Mouse (Mus musculus): ENCODE data around the gene Igf2bp1. TPM values are rescaled to one million over a fixed set of nuclear protein-coding genes. Genes with fewer than 3 reads are reported as not detected.
A peak's percentile ranks its signal among the peaks of the same experiment; 100 is the strongest.

Igf2bp1 gene
- polyA plus RNA-seq, 1 experiment from 2014 or later: 20.8 TPM

DNA sequence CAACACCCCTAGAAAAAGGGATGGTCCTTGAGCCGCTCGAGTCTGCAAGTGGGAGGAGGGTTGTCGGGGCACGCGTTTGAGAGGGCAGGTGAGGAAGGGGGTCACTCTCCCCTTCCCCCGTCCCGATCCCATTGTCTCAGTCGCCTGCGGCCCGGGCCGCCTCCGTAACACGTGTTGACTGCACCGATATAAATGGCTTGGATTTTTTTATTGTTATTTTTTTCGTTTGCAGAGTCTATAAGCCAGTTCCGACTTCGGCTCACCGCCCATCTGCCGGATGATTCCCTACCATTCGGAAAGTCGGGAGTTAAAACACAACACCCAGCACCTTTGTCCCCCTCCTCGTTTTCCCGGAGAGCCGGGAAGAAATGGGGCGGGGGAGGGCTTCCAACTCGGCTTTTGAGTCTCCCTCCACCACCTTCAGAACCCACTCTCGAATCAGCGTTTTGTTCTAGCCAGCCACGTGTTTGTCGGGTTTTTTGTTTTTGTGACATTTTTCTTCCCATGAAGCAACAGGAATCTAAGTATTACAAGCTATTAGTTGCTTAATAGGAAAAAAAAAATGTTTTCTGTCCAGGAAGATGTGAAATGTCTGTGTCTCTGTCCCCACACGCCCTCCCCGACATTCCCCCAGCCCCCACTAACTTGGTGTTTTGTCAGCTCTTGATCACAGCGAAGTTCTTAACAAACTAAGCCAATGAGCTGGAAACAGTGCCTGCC is 1.9 kb upstream of the Igf2bp1 start:
- Histone ChIP-seq H3K4me1 (replicated peaks) (peaks cover 62% of the 10 kb centered on the region), H3K4me2 (peak overlapping the region; percentile 98), H3K4me3 (replicated peaks) (peak overlapping the region; percentile 82), H3K9ac (peak overlapping the region; percentile 89), H3K36me3 (no peaks in the 10 kb centered on the region), H3K27me3 (peaks cover 19% of the 10 kb centered on the region), H3K9me3 (replicated peaks) (no peaks in the 10 kb centered on the region), H3K27ac (peak overlapping the region; percentile 86)
- DNase-seq (no peak), ATAC-seq (ENCODE audit: low read depth) (peak; percentile 13; the same call in 1 of the 2 replicates)
- WGBS (ENCODE audit: insufficient replicate concordance): under 1% methylated on average over 33 of the region's 33 CpGs

DNA sequence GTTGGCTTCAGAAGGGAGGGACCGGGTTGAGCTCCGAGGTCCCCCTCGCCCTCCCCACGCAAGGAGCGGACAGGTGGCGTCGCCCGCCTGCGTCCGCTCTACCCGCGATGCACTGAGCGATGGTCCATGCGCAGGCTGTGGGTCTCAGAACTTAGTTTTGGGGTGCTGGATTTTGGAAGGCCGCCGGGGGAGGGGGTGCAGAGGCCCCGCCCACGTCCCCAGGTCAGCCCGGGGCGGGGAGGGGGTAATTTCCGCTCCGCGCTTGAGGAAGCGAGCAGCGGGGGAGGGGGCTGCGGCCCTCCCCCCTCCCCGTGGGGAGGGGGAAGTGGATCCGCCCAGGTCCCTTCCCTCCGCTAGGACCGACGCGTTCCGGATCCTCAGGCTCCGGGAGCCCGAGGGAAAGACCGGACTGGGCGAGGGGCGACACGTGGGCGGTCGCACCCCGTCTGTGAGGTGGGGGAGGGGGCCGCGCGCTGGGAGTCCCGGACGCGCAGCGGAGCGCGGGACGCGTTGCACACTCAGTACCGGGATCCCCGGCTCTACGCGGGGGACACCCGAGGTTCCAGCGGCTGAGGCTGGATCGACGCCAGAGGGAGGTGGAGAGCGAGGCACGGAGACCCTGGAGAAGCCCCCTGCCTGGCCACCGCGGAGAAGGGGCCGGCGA is 1.2 kb upstream of the Igf2bp1 start:
- H3K4me1 ChIP-seq (replicated peaks): peaks cover 66% of the 10 kb centered on the region
- WGBS (ENCODE audit: insufficient replicate concordance): under 1% methylated on average over 66 of the region's 67 CpGs

DNA sequence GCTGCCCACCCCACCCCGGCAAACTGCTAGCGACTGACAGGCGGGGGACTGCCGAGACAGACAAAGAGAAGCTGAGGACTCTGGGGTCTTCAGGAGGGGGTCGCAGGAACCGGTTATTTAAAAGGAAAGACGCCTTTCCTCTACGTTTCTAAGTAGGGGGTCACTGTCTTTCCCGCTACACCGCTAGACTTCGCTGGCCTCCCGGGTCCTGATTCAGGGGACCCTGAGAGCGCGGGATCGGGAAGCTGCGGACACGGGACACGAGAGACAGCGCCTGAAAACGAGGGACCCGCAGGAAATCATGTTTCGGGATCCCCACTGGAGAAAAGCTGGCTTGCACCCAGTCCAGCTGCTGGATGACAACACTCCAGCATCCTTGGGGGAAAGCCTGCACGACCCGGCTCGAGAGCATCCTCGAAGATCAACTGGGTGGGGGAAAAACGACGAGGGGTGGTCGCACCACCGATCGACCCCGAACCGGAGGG is 669 bp upstream of the Igf2bp1 start:
- no peaks in the 10 kb centered on the region for H3K9me3 ChIP-seq (replicated peaks)
- H3K4me1 ChIP-seq (replicated peaks): peaks cover 71% of the 10 kb centered on the region
- WGBS (ENCODE audit: insufficient replicate concordance): under 1% methylated on average over 33 of the region's 33 CpGs
- H3K4me2 ChIP-seq: peak overlapping the region; percentile 98
- peak overlapping the region; percentile 82 for H3K4me3 ChIP-seq (replicated peaks)
- DNase-seq (peak; percentile 30), ATAC-seq (ENCODE audit: low read depth) (no peak; the same call in 1 of the 2 replicates)
- peak overlapping the region; percentile 86 for H3K27ac ChIP-seq
- peak overlapping the region; percentile 89 for H3K9ac ChIP-seq
- no peaks in the 10 kb centered on the region for H3K36me3 ChIP-seq
- peaks cover 19% of the 10 kb centered on the region for H3K27me3 ChIP-seq

More for the DNA sequence above, 1.2 kb upstream of the Igf2bp1 start:
- DNase-seq (peak; percentile 43), ATAC-seq (ENCODE audit: low read depth) (peak; percentile 43)
- H3K9me3 ChIP-seq (replicated peaks): no peaks in the 10 kb centered on the region
- H3K36me3 ChIP-seq: no peaks in the 10 kb centered on the region
- peak overlapping the region; percentile 98 for H3K4me2 ChIP-seq
- H3K4me3 ChIP-seq (replicated peaks): peak overlapping the region; percentile 82
- peak overlapping the region; percentile 89 for H3K9ac ChIP-seq
- peaks cover 19% of the 10 kb centered on the region for H3K27me3 ChIP-seq
- peak overlapping the region; percentile 86 for H3K27ac ChIP-seq

DNA sequence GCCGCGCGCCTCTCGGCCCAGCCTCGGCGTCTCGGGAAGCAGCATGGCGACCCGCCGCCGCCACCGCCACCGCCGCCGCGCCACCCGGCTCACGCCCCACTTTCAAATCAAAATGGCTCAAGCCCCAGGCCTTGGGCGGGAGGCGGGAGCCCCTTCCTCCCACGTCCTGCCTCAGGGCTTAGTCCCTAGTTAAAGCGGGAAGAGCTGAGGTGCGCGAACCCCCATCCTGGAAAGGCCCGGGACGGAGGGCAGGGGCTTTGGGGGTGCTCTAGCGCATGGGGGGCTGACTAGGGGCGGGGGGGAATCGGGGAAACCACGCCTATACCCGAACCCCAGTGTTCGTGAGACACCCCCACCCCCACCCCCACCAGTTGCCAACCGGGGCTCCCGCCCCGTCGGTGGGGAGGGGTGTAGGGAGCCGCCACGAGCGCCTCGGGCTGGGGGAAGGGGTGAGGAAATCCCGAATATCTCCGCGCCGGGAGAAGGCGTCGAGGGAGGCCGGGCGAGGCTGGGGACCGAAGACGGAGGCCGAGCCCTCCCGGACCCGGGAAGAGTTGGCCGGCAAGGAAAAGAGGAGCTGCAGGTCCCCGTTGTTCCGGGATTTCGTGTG is 842 bp downstream of the Igf2bp1 start:
- no peaks in the 10 kb centered on the region for H3K9me3 ChIP-seq (replicated peaks)
- H3K27ac ChIP-seq: peak overlapping the region; percentile 86
- peaks cover 19% of the 10 kb centered on the region for H3K27me3 ChIP-seq
- WGBS (ENCODE audit: insufficient replicate concordance): under 1% methylated on average over 56 of the region's 57 CpGs
- H3K36me3 ChIP-seq: peaks cover 3% of the 10 kb centered on the region; the same call in 1 of the 2 replicates
- peak overlapping the region; percentile 98 for H3K4me2 ChIP-seq
- peak overlapping the region; percentile 82 for H3K4me3 ChIP-seq (replicated peaks)
- DNase-seq (peak; percentile 37), ATAC-seq (ENCODE audit: low read depth) (peak; percentile 39)
- peak overlapping the region; percentile 89 for H3K9ac ChIP-seq
- peaks cover 80% of the 10 kb centered on the region for H3K4me1 ChIP-seq (replicated peaks)

DNA sequence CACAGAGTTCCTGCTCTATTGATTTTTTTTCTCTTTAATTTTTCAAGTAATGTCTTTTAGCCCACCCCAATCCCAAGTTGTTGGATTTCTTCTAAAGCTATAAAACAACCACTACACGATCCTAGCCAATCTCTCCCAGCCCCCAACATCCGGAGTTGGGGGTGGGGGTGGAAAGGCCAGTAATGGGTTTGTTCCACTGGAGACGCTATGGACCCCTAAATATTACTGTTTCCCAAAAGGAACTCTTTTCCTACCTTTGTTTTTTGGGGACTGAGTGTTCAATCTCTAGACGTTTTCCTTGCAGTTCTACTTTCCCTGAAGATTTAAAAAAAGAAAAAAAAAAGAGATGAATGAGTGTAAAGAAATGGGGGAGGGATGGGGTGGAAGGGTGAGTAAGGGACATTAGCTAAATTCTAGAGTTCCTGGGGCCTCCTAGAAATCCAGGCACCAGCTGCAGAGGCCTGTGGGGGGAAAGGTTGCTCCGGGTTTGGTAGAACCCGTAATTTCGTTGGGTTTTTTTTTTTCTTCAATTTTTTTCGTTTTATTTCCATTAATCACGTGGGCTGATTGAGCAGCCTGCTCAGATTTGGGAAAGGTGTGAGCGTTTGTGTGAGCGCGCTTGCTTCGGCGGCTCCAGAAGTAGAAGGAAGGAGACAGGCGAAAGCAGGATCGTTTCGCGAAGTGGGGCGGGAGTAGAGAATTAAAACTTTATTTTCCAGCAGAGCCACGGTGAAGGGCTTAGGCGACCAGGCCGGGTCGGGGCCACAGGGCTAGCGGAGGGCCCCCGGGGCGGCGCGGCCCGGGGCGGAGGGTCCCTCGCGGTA is 1.6 kb downstream of the Igf2bp1 start:
- peak overlapping the region; percentile 98 for H3K4me2 ChIP-seq
- peaks cover 85% of the 10 kb centered on the region for H3K4me1 ChIP-seq (replicated peaks)
- peaks cover 3% of the 10 kb centered on the region; the same call in 1 of the 2 replicates for H3K36me3 ChIP-seq
- peak overlapping the region; percentile 89 for H3K9ac ChIP-seq
- DNase-seq: peak; percentile 22
- peak overlapping the region; percentile 86 for H3K27ac ChIP-seq
- no peak for ATAC-seq (ENCODE audit: low read depth)
- peaks cover 19% of the 10 kb centered on the region for H3K27me3 ChIP-seq
- no peaks in the 10 kb centered on the region for H3K9me3 ChIP-seq (replicated peaks)
- H3K4me3 ChIP-seq (replicated peaks): peak overlapping the region; percentile 82
- under 1% methylated on average over 32 of the region's 32 CpGs for WGBS (ENCODE audit: insufficient replicate concordance)

DNA sequence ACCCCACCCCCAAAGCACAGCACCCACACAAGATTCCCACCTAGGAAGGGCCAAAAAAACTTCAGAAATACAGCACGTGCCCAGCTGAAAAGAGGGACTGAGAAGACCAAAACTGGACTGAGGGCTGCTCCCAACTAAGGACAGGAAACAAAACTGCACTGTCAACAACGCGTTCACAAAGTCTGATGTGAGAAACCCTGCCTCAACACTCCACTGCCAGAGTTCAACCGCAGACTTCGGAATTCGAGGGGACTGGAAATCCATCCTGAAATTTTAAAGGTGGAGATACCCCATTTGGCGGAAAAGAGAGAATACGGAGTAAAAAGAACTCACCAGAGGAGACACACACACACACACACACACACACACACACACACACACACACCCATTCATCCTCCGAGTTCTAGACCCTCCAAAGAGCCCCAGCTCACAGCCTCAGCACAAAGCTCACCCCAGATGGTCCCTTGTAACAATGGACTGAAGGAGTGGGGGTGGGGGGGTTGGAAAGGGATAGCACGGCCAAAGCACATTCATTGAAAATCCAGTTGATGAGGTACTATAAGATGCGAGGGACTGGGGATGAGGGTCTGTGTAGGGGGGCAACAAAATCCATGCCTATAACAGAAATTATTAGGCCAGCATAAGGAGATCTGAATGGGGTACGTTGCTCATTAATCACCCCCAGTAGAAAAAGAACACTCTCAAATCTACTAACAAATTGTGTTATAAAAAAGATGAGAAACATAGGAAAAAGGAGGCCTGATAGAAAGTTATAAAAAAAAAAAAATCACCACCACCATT is 2.4 kb downstream of the Igf2bp1 start:
- Histone ChIP-seq H3K36me3 (peaks cover 8% of the 10 kb centered on the region; the same call in 1 of the 2 replicates), H3K4me1 (replicated peaks) (peaks cover 86% of the 10 kb centered on the region), H3K4me2 (peak overlapping the region; percentile 98), H3K9ac (peak overlapping the region; percentile 89), H3K9me3 (replicated peaks) (no peaks in the 10 kb centered on the region), H3K27ac (peak overlapping the region; percentile 34; the same call in 1 of the 2 replicates), H3K27me3 (peaks cover 19% of the 10 kb centered on the region), H3K4me3 (replicated peaks) (peak overlapping the region; percentile 82)
- DNase-seq (no peak), ATAC-seq (ENCODE audit: low read depth) (no peak)
- WGBS (ENCODE audit: insufficient replicate concordance): 9% methylated on average over 12 of the region's 12 CpGs

DNA sequence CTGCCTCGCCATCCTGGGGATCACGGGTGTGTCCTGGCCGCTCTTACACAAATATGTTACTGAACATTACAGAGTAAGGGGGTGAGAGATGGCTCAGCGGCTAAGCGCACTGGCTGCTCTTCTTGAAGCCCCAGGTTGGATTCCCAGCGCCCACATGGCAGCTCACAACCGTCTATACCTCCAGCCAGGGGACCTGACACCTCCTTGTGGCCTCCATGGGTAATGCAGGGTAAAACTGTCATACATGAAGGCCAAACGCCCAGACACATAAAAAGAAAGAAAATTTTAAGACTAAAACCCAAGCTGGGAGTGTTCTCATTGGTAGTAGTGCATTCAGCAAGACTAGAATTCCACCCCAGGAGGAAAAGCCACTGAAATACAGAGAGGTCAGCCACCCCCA is 11.6 kb downstream of the Igf2bp1 start:
- H3K27me3 ChIP-seq: no peaks in the 10 kb centered on the region
- H3K9me3 ChIP-seq (replicated peaks): no peaks in the 10 kb centered on the region
- ATAC-seq (ENCODE audit: low read depth) (no peak), DNase-seq (no peak)
- peaks cover 61% of the 10 kb centered on the region for H3K4me1 ChIP-seq (replicated peaks)
- peaks cover 44% of the 10 kb centered on the region for H3K36me3 ChIP-seq
- no peak overlapping the region for H3K4me3 ChIP-seq (replicated peaks)
- no peak overlapping the region for H3K9ac ChIP-seq
- H3K4me2 ChIP-seq: no peak overlapping the region
- no peak overlapping the region for H3K27ac ChIP-seq
- WGBS (ENCODE audit: insufficient replicate concordance): 85% methylated on average over 8 of the region's 8 CpGs

DNA sequence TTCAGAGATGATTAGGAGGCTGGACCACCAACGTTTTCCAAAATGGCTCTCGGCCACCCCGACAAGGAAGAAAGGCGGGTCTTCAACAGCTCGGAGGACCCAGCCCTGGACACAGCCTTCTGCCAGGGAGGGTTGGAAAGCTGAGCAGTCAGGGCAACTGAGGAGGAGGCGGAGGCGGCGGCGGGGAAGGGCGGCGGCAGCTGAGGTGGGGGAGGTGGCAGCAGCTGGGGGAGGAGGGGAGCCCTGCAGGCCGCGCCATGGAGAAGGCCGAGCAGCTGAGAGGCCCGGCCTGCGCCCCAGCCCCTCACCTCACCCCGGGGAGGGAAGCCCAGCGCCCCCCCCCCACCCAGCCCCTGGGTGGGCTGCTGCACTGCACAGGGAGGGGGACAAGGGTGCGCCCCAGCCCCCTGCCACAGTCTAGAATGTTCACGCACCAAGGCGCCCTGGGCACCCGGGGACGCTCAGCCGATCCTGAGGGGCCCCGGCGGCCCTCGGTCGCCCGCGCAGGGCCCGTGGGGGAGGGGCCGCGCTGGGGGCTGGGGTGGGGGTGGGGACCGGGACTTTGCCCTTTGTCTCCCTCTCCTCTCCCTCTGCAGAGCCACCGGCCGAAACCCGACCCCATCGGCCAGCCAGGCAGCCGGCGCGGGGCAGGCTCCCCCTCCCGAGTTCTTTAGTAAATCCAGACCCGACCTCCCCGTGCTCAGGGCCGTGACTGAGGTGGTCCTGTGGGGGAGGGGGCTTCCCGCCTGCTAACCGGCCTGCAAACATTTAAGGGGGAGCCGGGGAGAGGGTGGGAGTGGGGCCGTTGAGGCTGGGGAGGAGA is 14.6 kb downstream of the Igf2bp1 start:
- Histone ChIP-seq H3K9ac (peak overlapping the region; percentile 67), H3K4me1 (replicated peaks) (peaks cover 71% of the 10 kb centered on the region), H3K4me2 (peak overlapping the region; percentile 74), H3K27me3 (no peaks in the 10 kb centered on the region), H3K9me3 (replicated peaks) (no peaks in the 10 kb centered on the region), H3K4me3 (replicated peaks) (peak overlapping the region; percentile 57), H3K27ac (peak overlapping the region; percentile 76), H3K36me3 (peaks cover 35% of the 10 kb centered on the region)
- 29% methylated on average over 45 of the region's 49 CpGs for WGBS (ENCODE audit: insufficient replicate concordance)
- ATAC-seq (ENCODE audit: low read depth) (peak; percentile 59), DNase-seq (no peak)

DNA sequence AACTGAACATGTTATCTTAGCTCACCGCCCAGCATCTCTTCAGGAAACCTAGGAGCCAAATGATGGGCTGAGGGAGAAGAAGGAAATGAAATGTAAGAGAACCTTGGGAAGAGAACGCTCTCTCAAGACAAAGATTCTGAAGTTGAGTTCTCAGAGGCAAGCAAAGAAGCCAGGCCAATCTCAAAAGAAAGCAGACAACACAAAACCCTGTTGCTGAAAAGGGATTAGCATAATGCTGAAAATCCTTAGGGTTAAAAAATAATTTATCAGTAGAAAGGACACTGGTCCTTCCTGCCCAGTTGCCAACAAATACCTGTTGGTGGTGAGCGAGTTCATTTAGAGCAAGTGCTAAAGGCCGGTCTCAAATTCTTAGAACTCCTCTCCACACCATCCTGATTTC is 15.3 kb downstream of the Igf2bp1 start:
- Histone ChIP-seq H3K9me3 (replicated peaks) (no peaks in the 10 kb centered on the region), H3K27ac (peak overlapping the region; percentile 76), H3K36me3 (peaks cover 33% of the 10 kb centered on the region), H3K9ac (peak overlapping the region; percentile 67), H3K4me2 (peak overlapping the region; percentile 74), H3K4me1 (replicated peaks) (peaks cover 71% of the 10 kb centered on the region), H3K27me3 (no peaks in the 10 kb centered on the region), H3K4me3 (replicated peaks) (peak overlapping the region; percentile 57; the same call in 1 of the 2 replicates)
- ATAC-seq (ENCODE audit: low read depth) (no peak), DNase-seq (no peak)
- WGBS (ENCODE audit: insufficient replicate concordance): 65% methylated on average over 4 of the region's 4 CpGs

All from liver, embryonic 13.5 days (tissue).